Mouse (Mus musculus) myocyte (in vitro differentiated cells): ENCODE results near the gene Gzmf.

Experiments used
- CEBPB ChIP-seq: IDR thresholded peaks from 2 replicates; pipeline ENCODE4 v1.6.1; 2011; ENCODE audit warnings: mild to moderate bottlenecking, moderate library complexity; ENCODE audit not compliant: poor library complexity, insufficient read depth, severe bottlenecking
- E2F4 ChIP-seq: IDR thresholded peaks from one replicate; pipeline ENCODE4 v1.6.1; 2011; ENCODE audit warnings: mild to moderate bottlenecking, control low read depth, moderate library complexity; ENCODE audit not compliant: insufficient read depth
- MAX ChIP-seq: IDR thresholded peaks from one replicate; pipeline ENCODE4 v1.6.1; 2011; ENCODE audit warnings: low read depth, mild to moderate bottlenecking, control low read depth
- MYOD1 ChIP-seq, 3 experiments: IDR thresholded peaks; one replicate each; pipeline ENCODE4 v1.6.1; 2011; ENCODE audit warnings: control low read depth in 2 of 3, low read depth in 2 of 3, mild to moderate bottlenecking in 2 of 3, moderate library complexity in 1 of 3; ENCODE audit not compliant: insufficient read length in 2 of 3, control insufficient read depth in 1 of 3
- POLR2A ChIP-seq: IDR thresholded peaks from one replicate; pipeline ENCODE4 v1.6.1; 2011; ENCODE audit warnings: low read depth, mild to moderate bottlenecking, control low read depth, moderate library complexity; ENCODE audit not compliant: insufficient read length
- POLR2AphosphoS2 ChIP-seq: IDR thresholded peaks from one replicate; pipeline ENCODE4 v1.6.1; 2011; ENCODE audit warnings: low read depth, control low read depth; ENCODE audit not compliant: insufficient read length
- REST ChIP-seq: IDR thresholded peaks from one replicate; pipeline ENCODE4 v1.6.1; 2011; ENCODE audit warnings: mild to moderate bottlenecking, control low read depth, moderate library complexity; ENCODE audit not compliant: insufficient read depth, insufficient read length
- SRF ChIP-seq: IDR thresholded peaks from one replicate; pipeline ENCODE4 v1.6.1; 2011; ENCODE audit warnings: low read depth; ENCODE audit not compliant: control insufficient read depth, insufficient read length
- TCF12 ChIP-seq: IDR thresholded peaks from one replicate; pipeline ENCODE4 v1.6.1; 2011; ENCODE audit warnings: mild to moderate bottlenecking, control low read depth; ENCODE audit not compliant: poor library complexity, insufficient read depth, severe bottlenecking
- USF1 ChIP-seq: IDR thresholded peaks from one replicate; pipeline ENCODE4 v1.6.1; 2011; ENCODE audit warnings: low read depth, mild to moderate bottlenecking, control low read depth, moderate library complexity

GRCm38 (mm10) chr14:56186946-56187345, 24.3 kb downstream of the Gzmf start:
- TF ChIP-seq POLR2A, result no peak
- TF ChIP-seq SRF, result no peak
- peak in 1 of 3 experiments; percentile 36 for TF ChIP-seq MYOD1 (IDR thresholded peaks at IDR 0.05; ENCODE audit: control insufficient read depth in 1 of 3, insufficient read length in 2 of 3, low read depth in 2 of 3)
- no peak for TF ChIP-seq TCF12
- no peak for TF ChIP-seq MAX
- no peak for TF ChIP-seq E2F4
- peak; percentile 53 for TF ChIP-seq REST
- TF ChIP-seq CEBPB, result no peak
- no peak for TF ChIP-seq USF1
- no peak for TF ChIP-seq POLR2AphosphoS2
